Mouse (Mus musculus): Measurements from ENCODE around the gene Foxd4. TPM values are rescaled to one million over a fixed set of nuclear protein-coding genes. Genes with fewer than 3 reads are reported as not detected.

The Foxd4 gene
- total RNA-seq (2023): under 1 TPM in 1 of 2 experiments, not detected in 1; 0.27 TPM

GRCm38 (mm10) chr19:24900581-24901220 lies at the start of gene Foxd4:
TSS of gene Foxd4 (minus strand) at chr19:24901197.

GRCm38 (mm10) chr19:24875129-24875870 lies 25.7 kb downstream of the Foxd4 start, which contains the start of gene Gm10053:
TSS of gene Gm10053 (plus strand) at chr19:24875686.

GRCm38 (mm10) chr19:24861612-24862451 lies 39.2 kb downstream of the Foxd4 start, which contains the start of gene Pgm5:
TSS of gene Pgm5 (minus strand) at chr19:24861855.

Other genes starting within 250 kb of the Foxd4 start
- gene Tmem252, start 227.2 kb downstream of the Foxd4 start, total RNA-seq (2023): not detected
- gene Pgm5, start 39.3 kb downstream of the Foxd4 start, total RNA-seq (2023): not detected
- gene Gm10053, start 25.5 kb downstream of the Foxd4 start, total RNA-seq (2023): 10 to 100 TPM; 48.2 to 59.1 TPM
- gene Cbwd1, start 60.4 kb upstream of the Foxd4 start, total RNA-seq (2023): 1 to 10 TPM; 3.1 to 3.2 TPM
- gene Dock8, start 98.3 kb upstream of the Foxd4 start, total RNA-seq (2023): 100 to 1,000 TPM; 319 to 324 TPM